Mouse (Mus musculus) neural tube, embryonic 15.5 days (tissue): ENCODE measurements around the gene Traf3ip2. TPM values are rescaled to one million over a fixed set of nuclear protein-coding genes. Genes with fewer than 3 reads are reported as not detected.

Experiments used
- ATAC-seq: fragments of 200-750 bp; cut with Nextera tagmentation; 2 replicates; pipeline ENCODE4 v1.8.0; 2017; ENCODE audit warnings: mild to moderate bottlenecking, moderate TSS enrichment, moderate library complexity; ENCODE audit not compliant: low FRiP score
- H3K27ac ChIP-seq: fragments of 300-500 bp; sonication (generic); replicated peaks from 2 replicates; pipeline ENCODE4 v1.5.1; 2015; ENCODE audit warnings: mild to moderate bottlenecking, inconsistent platforms
- H3K27me3 ChIP-seq: fragments of 300-500 bp; sonication (generic); replicated peaks from 2 replicates; pipeline ENCODE4 v1.6.1; 2015; ENCODE audit warnings: inconsistent platforms
- H3K36me3 ChIP-seq: fragments of 300-500 bp; sonication (generic); 2 replicates; pipeline ENCODE4 v1.6.1; 2015; ENCODE audit warnings: inconsistent platforms
- H3K4me1 ChIP-seq: fragments of 300-500 bp; sonication (generic); 2 replicates; pipeline ENCODE4 v1.6.1; 2015; ENCODE audit warnings: inconsistent platforms
- H3K4me2 ChIP-seq: fragments of 300-500 bp; sonication (generic); 2 replicates; pipeline ENCODE4 v1.6.1; 2015; ENCODE audit warnings: inconsistent platforms, mild to moderate bottlenecking, moderate library complexity
- H3K4me3 ChIP-seq: fragments of 300-500 bp; sonication (generic); replicated peaks from 2 replicates; pipeline ENCODE4 v1.5.1; 2015; ENCODE audit warnings: mild to moderate bottlenecking, inconsistent platforms
- H3K9ac ChIP-seq: fragments of 300-500 bp; sonication (generic); replicated peaks from 2 replicates; pipeline ENCODE4 v1.6.1; 2015; ENCODE audit warnings: mild to moderate bottlenecking, inconsistent platforms
- H3K9me3 ChIP-seq: fragments of 300-500 bp; sonication (generic); replicated peaks from 2 replicates; pipeline ENCODE4 v1.6.1; 2016; ENCODE audit warnings: inconsistent platforms
- WGBS: fragments of 180-500 bp; shearing (Covaris S2); methylation state at CpG from one replicate; pipeline ENCODE4 v1.1.7; 2015; ENCODE audit warnings: mixed read lengths; 5-methylcytosine and 5-hydroxymethylcytosine counted together
- polyA plus RNA-seq: library from polyadenylated mRNA; unstranded; fragments of >200 nt; fragmentation: Nextera tagmentation; extraction: Ambion mirVana; gene quantifications from 2 replicates; pipeline ENCODE4 v1.2.1, GENCODE M21; 2015

Traf3ip2 gene
- polyA plus RNA-seq, 1 experiment from 2014 or later, result 3.8 TPM

GRCm38 (mm10) chr10:39623806-39624205, 11.1 kb downstream of the Traf3ip2 start:
- WGBS, result 44% methylated on average over 6 of the region's 6 CpGs
- 0 out of 2 replicates have a peak overlapping the region, but pooled peaks have one; percentile 52 for H3K27ac ChIP-seq

GRCm38 (mm10) chr10:39624837-39625625, 12.3 kb downstream of the Traf3ip2 start:
- no peak for ATAC-seq
- no peak overlapping the region for H3K27ac ChIP-seq

More at GRCm38 (mm10) chr10:39623806-39624205, 11.1 kb downstream of the Traf3ip2 start:
- Histone ChIP-seq H3K27me3 (no peaks in the 10 kb centered on the region), H3K9ac (no peak overlapping the region), H3K4me2 (no peak overlapping the region), H3K4me3 (no peak overlapping the region), H3K4me1 (peaks cover 24% of the 10 kb centered on the region), H3K9me3 (no peaks in the 10 kb centered on the region), H3K36me3 (peaks cover 9% of the 10 kb centered on the region)
- no peak for ATAC-seq

GRCm38 (mm10) chr10:39625626-39626260, 13.0 kb downstream of the Traf3ip2 start:
- no peak overlapping the region for H3K4me2 ChIP-seq
- H3K9ac ChIP-seq, result no peak overlapping the region
- no peak overlapping the region for H3K4me3 ChIP-seq
- no peak overlapping the region for H3K27ac ChIP-seq
- 70% methylated on average over 11 of the region's 11 CpGs for WGBS
- ATAC-seq, result no peak
- H3K9me3 ChIP-seq, result no peaks in the 10 kb centered on the region
- peaks cover 43% of the 10 kb centered on the region for H3K4me1 ChIP-seq
- H3K36me3 ChIP-seq, result peaks cover 9% of the 10 kb centered on the region
- no peaks in the 10 kb centered on the region for H3K27me3 ChIP-seq

More at GRCm38 (mm10) chr10:39624837-39625625, 12.3 kb downstream of the Traf3ip2 start:
- H3K4me2 ChIP-seq, result no peak overlapping the region
- no peaks in the 10 kb centered on the region for H3K9me3 ChIP-seq
- peaks cover 36% of the 10 kb centered on the region for H3K4me1 ChIP-seq
- peaks cover 9% of the 10 kb centered on the region for H3K36me3 ChIP-seq
- H3K27me3 ChIP-seq, result no peaks in the 10 kb centered on the region
- no peak overlapping the region for H3K9ac ChIP-seq
- WGBS, result 36% methylated on average over 12 of the region's 12 CpGs
- no peak overlapping the region for H3K4me3 ChIP-seq

- H3K27ac ChIP-seq, result no peak overlapping the region
- H3K36me3 ChIP-seq, result peaks cover 9% of the 10 kb centered on the region
- H3K4me1 ChIP-seq, result peaks cover 50% of the 10 kb centered on the region
- no peak overlapping the region for H3K4me2 ChIP-seq
- no peaks in the 10 kb centered on the region for H3K9me3 ChIP-seq
- no peak overlapping the region for H3K9ac ChIP-seq
- H3K27me3 ChIP-seq, result no peaks in the 10 kb centered on the region
- WGBS, result 93% methylated on average over 12 of the region's 12 CpGs
- H3K4me3 ChIP-seq, result no peak overlapping the region
- ATAC-seq, result no peak
Measured at GRCm38 (mm10) chr10:39626376-39626775, 13.6 kb downstream of the Traf3ip2 start.

- no peak overlapping the region for H3K4me2 ChIP-seq
- no peaks in the 10 kb centered on the region for H3K9me3 ChIP-seq
- 41% methylated on average over 10 of the region's 10 CpGs for WGBS
- peak overlapping the region; percentile 51 for H3K27ac ChIP-seq
- no peak overlapping the region for H3K4me3 ChIP-seq
- H3K9ac ChIP-seq, result no peak overlapping the region
- peaks cover 58% of the 10 kb centered on the region for H3K4me1 ChIP-seq
- H3K36me3 ChIP-seq, result no peaks in the 10 kb centered on the region
- ATAC-seq, result 0 out of 2 replicates have a peak, but pooled peaks have one; percentile 6
- H3K27me3 ChIP-seq, result no peaks in the 10 kb centered on the region
Measured at GRCm38 (mm10) chr10:39628799-39629517, 16.2 kb downstream of the Traf3ip2 start.

GRCm38 (mm10) chr10:39629746-39630552, 17.2 kb downstream of the Traf3ip2 start:
- Histone ChIP-seq H3K27me3 (no peaks in the 10 kb centered on the region), H3K9me3 (no peaks in the 10 kb centered on the region), H3K36me3 (no peaks in the 10 kb centered on the region), H3K9ac (no peak overlapping the region), H3K4me1 (peaks cover 48% of the 10 kb centered on the region), H3K4me3 (no peak overlapping the region), H3K4me2 (peak overlapping the region; percentile 34), H3K27ac (peak overlapping the region; percentile 74)
- WGBS, result 38% methylated on average over 18 of the region's 18 CpGs
- ATAC-seq, result peak; percentile 46; the same call in 1 of the 2 replicates

GRCm38 (mm10) chr10:39630811-39631210, 18.1 kb downstream of the Traf3ip2 start:
- no peak for ATAC-seq
- 55% methylated on average over 6 of the region's 6 CpGs for WGBS
- Histone ChIP-seq H3K9me3 (no peaks in the 10 kb centered on the region), H3K9ac (no peak overlapping the region), H3K4me2 (no peak overlapping the region), H3K4me3 (no peak overlapping the region), H3K27ac (peak overlapping the region; percentile 4; the same call in 1 of the 2 replicates), H3K36me3 (no peaks in the 10 kb centered on the region), H3K4me1 (peaks cover 43% of the 10 kb centered on the region), H3K27me3 (no peaks in the 10 kb centered on the region)

GRCm38 (mm10) chr10:39631627-39632026, 18.9 kb downstream of the Traf3ip2 start:
- peaks cover 39% of the 10 kb centered on the region for H3K4me1 ChIP-seq
- H3K4me2 ChIP-seq, result no peak overlapping the region
- no peak overlapping the region for H3K9ac ChIP-seq
- H3K4me3 ChIP-seq, result no peak overlapping the region
- no peaks in the 10 kb centered on the region for H3K27me3 ChIP-seq
- 50% methylated on average over 14 of the region's 14 CpGs for WGBS
- 0 out of 2 replicates have a peak overlapping the region, but pooled peaks have one; percentile 25 for H3K27ac ChIP-seq
- ATAC-seq, result no peak
- H3K9me3 ChIP-seq, result no peaks in the 10 kb centered on the region
- H3K36me3 ChIP-seq, result no peaks in the 10 kb centered on the region

GRCm38 (mm10) chr10:39633379-39633778, 20.6 kb downstream of the Traf3ip2 start:
- Histone ChIP-seq H3K9me3 (no peaks in the 10 kb centered on the region), H3K27me3 (no peaks in the 10 kb centered on the region), H3K36me3 (no peaks in the 10 kb centered on the region), H3K4me2 (no peak overlapping the region), H3K9ac (no peak overlapping the region), H3K27ac (no peak overlapping the region), H3K4me1 (peaks cover 43% of the 10 kb centered on the region), H3K4me3 (no peak overlapping the region)
- ATAC-seq, result no peak
- 87% methylated on average over 6 of the region's 6 CpGs for WGBS

GRCm38 (mm10) chr10:39634423-39635101, 21.8 kb downstream of the Traf3ip2 start:
- WGBS, result 92% methylated on average over 13 of the region's 13 CpGs
- H3K27ac ChIP-seq, result no peak overlapping the region
- ATAC-seq, result no peak

More at GRCm38 (mm10) chr10:39634423-39635101, 21.8 kb downstream of the Traf3ip2 start:
- Histone ChIP-seq H3K4me3 (no peak overlapping the region), H3K9me3 (no peaks in the 10 kb centered on the region), H3K36me3 (no peaks in the 10 kb centered on the region), H3K27me3 (no peaks in the 10 kb centered on the region), H3K9ac (no peak overlapping the region), H3K4me1 (peaks cover 41% of the 10 kb centered on the region), H3K4me2 (no peak overlapping the region)
